Mouse (Mus musculus): ENCODE data around the gene Onecut3. TPM values are rescaled to one million over a fixed set of nuclear protein-coding genes. Genes with fewer than 3 reads are reported as not detected.

The Onecut3 gene
- polyA plus RNA-seq, 1 experiment from 2014 or later = 2.0 TPM

DNA sequence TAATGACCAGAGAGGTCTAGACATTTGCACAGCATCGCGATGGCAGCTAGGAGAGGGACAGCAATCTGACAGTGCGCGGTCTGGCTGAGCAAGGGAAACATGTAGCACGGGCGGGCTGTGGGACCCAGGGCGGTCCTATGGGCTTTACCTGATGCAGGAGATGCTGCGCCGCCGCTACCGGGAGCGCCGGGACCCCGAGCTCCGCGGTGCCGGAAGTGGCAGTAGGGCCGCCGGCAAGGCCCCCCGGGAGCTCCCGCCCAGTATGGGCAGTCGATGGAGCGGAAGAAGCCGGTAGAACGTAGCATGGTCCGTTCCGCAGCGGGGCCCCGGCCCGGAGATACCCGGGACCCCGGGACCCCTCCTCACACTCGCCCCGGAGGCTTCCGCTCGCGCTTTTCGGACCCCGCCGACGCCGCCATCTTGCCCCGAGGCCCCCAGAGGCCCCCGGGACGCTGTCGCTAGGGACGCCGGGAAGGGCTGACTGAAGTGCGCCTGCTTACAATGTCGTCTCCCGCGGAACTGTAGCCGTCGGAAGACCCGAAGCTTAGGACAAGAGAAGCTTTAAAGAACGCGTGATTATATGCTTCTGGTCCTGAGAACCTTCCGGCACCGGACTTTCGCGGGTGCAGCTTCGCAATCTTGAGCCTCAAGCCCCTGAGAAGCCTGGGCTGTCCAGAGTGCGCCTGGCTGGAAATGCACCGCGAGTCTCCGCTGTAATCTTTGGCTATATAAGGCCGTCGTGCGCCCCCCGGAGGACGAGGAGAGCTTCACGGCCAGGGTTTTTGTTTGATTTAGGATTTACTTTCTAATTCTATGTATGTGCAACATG is 66.7 kb downstream of the Onecut3 start, which contains the start of gene Rexo1:
TSS of gene Rexo1 (minus strand) at position 445 of the 829 bp plus-strand sequence.
- under 1% methylated on average over 72 of the region's 72 CpGs for WGBS
- DNase-seq (ENCODE audit: low spot score) = peak; percentile 94
- Histone ChIP-seq H3K36me3 (no peaks in the 10 kb centered on the region; the same call in 1 of the 2 replicates), H3K4me3 (peak within 1 kb of the TSS; percentile 83), H3K27ac (peak within 1 kb of the TSS; percentile 99), H3K9me3 (no peaks in the 10 kb centered on the region), H3K4me1 (replicated peaks) (peaks cover 54% of the 10 kb centered on the region), H3K27me3 (ENCODE audit: insufficient read depth, poor library complexity, severe bottlenecking) (no peaks in the 10 kb centered on the region)

DNA sequence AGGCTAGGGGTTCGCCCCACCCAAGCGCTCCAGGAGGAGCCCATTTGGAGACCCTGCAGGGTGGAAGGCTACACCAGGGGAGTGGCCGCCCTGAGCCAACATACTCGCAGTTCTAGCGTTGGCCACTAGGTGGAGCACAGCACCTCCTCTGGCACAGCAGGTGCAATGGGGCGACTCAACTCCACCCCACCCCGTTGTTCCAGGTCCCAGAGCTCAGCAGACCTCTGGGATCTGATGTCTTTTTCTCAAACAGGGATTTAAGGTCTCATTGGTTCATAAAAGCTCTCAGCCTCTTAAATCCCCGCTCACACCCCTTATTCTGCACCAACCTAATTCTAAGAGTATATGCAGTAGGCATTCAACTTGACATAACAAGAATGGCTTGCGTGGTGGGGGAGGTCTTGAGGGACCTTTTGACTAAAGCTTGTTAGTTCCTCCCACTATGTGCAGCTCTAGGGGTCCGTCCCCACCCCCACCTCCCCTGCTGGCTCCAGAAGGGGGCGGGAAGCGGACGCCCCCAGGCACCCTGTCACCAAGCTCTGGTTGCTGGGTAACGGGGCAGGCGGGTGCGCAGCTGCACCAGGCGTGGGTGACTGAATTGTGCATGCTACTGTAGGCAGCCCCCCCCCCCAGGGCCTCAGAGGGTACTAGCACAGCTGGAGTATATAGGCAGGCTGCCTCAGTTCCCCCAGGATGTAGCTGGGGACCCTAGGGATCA is 71.9 kb downstream of the Onecut3 start:
- Histone ChIP-seq H3K4me1 (replicated peaks) (peaks cover 58% of the 10 kb centered on the region), H3K27me3 (ENCODE audit: insufficient read depth, poor library complexity, severe bottlenecking) (no peaks in the 10 kb centered on the region), H3K36me3 (peaks cover 12% of the 10 kb centered on the region), H3K9me3 (no peaks in the 10 kb centered on the region), H3K27ac (peak overlapping the region; percentile 73), H3K4me3 (peak overlapping the region; percentile 29)
- 23% methylated on average over 17 of the region's 17 CpGs for WGBS
- peak; percentile 89 for DNase-seq (ENCODE audit: low spot score)

Other genes with a start within 250 kb of the Onecut3 start
- 303 and 313 TPM in 2 replicates for gene Ndufs7, start 245.7 kb upstream of the Onecut3 start, polyA plus RNA-seq (2016; fragmentation: Nextera tagmentation; extraction: Ambion mirVana)
- 38.3 and 45.1 TPM in 2 replicates for gene Gamt, start 233.8 kb upstream of the Onecut3 start, polyA plus RNA-seq (2016; fragmentation: Nextera tagmentation; extraction: Ambion mirVana)
- 51.0 and 51.2 TPM in 2 replicates for gene Dazap1, start 233.3 kb upstream of the Onecut3 start, polyA plus RNA-seq (2016; fragmentation: Nextera tagmentation; extraction: Ambion mirVana)
- gene Rps15, start 202.4 kb upstream of the Onecut3 start, polyA plus RNA-seq (2016; fragmentation: Nextera tagmentation; extraction: Ambion mirVana) = 971 and 1,039 TPM in 2 replicates
- gene Apc2, start 198.9 kb upstream of the Onecut3 start, polyA plus RNA-seq (2016; fragmentation: Nextera tagmentation; extraction: Ambion mirVana) = 30.4 and 86.1 TPM in 2 replicates
- 55.6 and 60.9 TPM in 2 replicates for gene 2310011J03Rik, start 174.3 kb upstream of the Onecut3 start, polyA plus RNA-seq (2016; fragmentation: Nextera tagmentation; extraction: Ambion mirVana)
- gene Pcsk4, start 165.3 kb upstream of the Onecut3 start, polyA plus RNA-seq (2016; fragmentation: Nextera tagmentation; extraction: Ambion mirVana) = 3.3 and 3.9 TPM in 2 replicates
- gene Reep6, start 164.9 kb upstream of the Onecut3 start, polyA plus RNA-seq (2016; fragmentation: Nextera tagmentation; extraction: Ambion mirVana) = 7.2 and 11.2 TPM in 2 replicates
- 0.45 and 1.3 TPM in 2 replicates for gene Adamtsl5, start 146.4 kb upstream of the Onecut3 start, polyA plus RNA-seq (2016; fragmentation: Nextera tagmentation; extraction: Ambion mirVana)
- gene Plk5, start 138.4 kb upstream of the Onecut3 start, polyA plus RNA-seq (2016; fragmentation: Nextera tagmentation; extraction: Ambion mirVana) = 0.22 and 0.44 TPM in 2 replicates
- 7.2 and 8.8 TPM in 2 replicates for gene Mex3d, start 107.2 kb upstream of the Onecut3 start, polyA plus RNA-seq (2016; fragmentation: Nextera tagmentation; extraction: Ambion mirVana)
- 341 and 365 TPM in 2 replicates for gene Mbd3, start 95.3 kb upstream of the Onecut3 start, polyA plus RNA-seq (2016; fragmentation: Nextera tagmentation; extraction: Ambion mirVana)
- gene Uqcr11, start 88.0 kb upstream of the Onecut3 start, polyA plus RNA-seq (2016; fragmentation: Nextera tagmentation; extraction: Ambion mirVana) = 648 and 654 TPM in 2 replicates
- gene Tcf3, start 61.2 kb upstream of the Onecut3 start, polyA plus RNA-seq (2016; fragmentation: Nextera tagmentation; extraction: Ambion mirVana) = 191 and 198 TPM in 2 replicates
- gene Atp8b3, start 44.3 kb downstream of the Onecut3 start, polyA plus RNA-seq (2016; fragmentation: Nextera tagmentation; extraction: Ambion mirVana) = 0.56 and 0.90 TPM in 2 replicates
- gene Rexo1, start 66.7 kb downstream of the Onecut3 start, polyA plus RNA-seq (2016; fragmentation: Nextera tagmentation; extraction: Ambion mirVana) = 33.3 and 38.5 TPM in 2 replicates
- 6.9 and 7.3 TPM in 2 replicates for gene Klf16, start 82.5 kb downstream of the Onecut3 start, polyA plus RNA-seq (2016; fragmentation: Nextera tagmentation; extraction: Ambion mirVana)
- 89.1 and 109 TPM in 2 replicates for gene Abhd17a, start 95.5 kb downstream of the Onecut3 start, polyA plus RNA-seq (2016; fragmentation: Nextera tagmentation; extraction: Ambion mirVana)
- 89.9 and 92.0 TPM in 2 replicates for gene Scamp4, start 108.0 kb downstream of the Onecut3 start, polyA plus RNA-seq (2016; fragmentation: Nextera tagmentation; extraction: Ambion mirVana)
- 11.0 and 11.3 TPM in 2 replicates for gene Adat3, start 108.0 kb downstream of the Onecut3 start, polyA plus RNA-seq (2016; fragmentation: Nextera tagmentation; extraction: Ambion mirVana)
- gene Gm49322, start 111.2 kb downstream of the Onecut3 start, polyA plus RNA-seq (2016; fragmentation: Nextera tagmentation; extraction: Ambion mirVana) = 4.6 and 5.5 TPM in 2 replicates
- 169 and 180 TPM in 2 replicates for gene Csnk1g2, start 128.0 kb downstream of the Onecut3 start, polyA plus RNA-seq (2016; fragmentation: Nextera tagmentation; extraction: Ambion mirVana)
- gene Btbd2, start 162.2 kb downstream of the Onecut3 start, polyA plus RNA-seq (2016; fragmentation: Nextera tagmentation; extraction: Ambion mirVana) = 77.0 and 77.1 TPM in 2 replicates
- gene Mknk2, start 183.3 kb downstream of the Onecut3 start, polyA plus RNA-seq (2016; fragmentation: Nextera tagmentation; extraction: Ambion mirVana) = 93.2 and 97.8 TPM in 2 replicates
- gene Mob3a, start 207.1 kb downstream of the Onecut3 start, polyA plus RNA-seq (2016; fragmentation: Nextera tagmentation; extraction: Ambion mirVana) = 68.8 and 77.2 TPM in 2 replicates
- 13.7 and 18.7 TPM in 2 replicates for gene Izumo4, start 207.3 kb downstream of the Onecut3 start, polyA plus RNA-seq (2016; fragmentation: Nextera tagmentation; extraction: Ambion mirVana)
- gene Ap3d1, start 247.4 kb downstream of the Onecut3 start, polyA plus RNA-seq (2016; fragmentation: Nextera tagmentation; extraction: Ambion mirVana) = 59.9 and 65.8 TPM in 2 replicates